Mouse (Mus musculus) liver, adult 2 months (tissue): Measurements from ENCODE around the gene Gm12184.

Experiments
- CTCF ChIP-seq: fragments of 200-500 bp; IDR thresholded peaks from 2 replicates; pipeline ENCODE4 v1.5.1; 2011; ENCODE audit warnings: low read depth, low read length, control low read depth
- POLR2A ChIP-seq: fragments of 200-500 bp; IDR thresholded peaks from 2 replicates; pipeline ENCODE4 v1.6.1; 2011; ENCODE audit warnings: low read length, control low read depth; ENCODE audit not compliant: insufficient read depth; ENCODE audit errors: extremely low read depth

GRCm38 (mm10) chr11:48852624-48853473, 26.4 kb upstream of the Gm12184 start:
- TF ChIP-seq CTCF (no peak), POLR2A (no peak)
